Mouse (Mus musculus): Measurements from ENCODE around the gene Olfr1298.

The Olfr1298 gene

GRCm38 (mm10) chr2:111649101-111649500 lies at the start of gene Olfr1298:
Gene Olfr1298, minus strand, starts transcription at chr2:111649201.
- no peak for DNase-seq (ENCODE audit: low spot score)

- DNase-seq (ENCODE audit: low spot score): no peak
Observed at GRCm38 (mm10) chr2:111661119-111661518, 12.1 kb upstream of the Olfr1298 start, which contains the start of gene Olfr1299. Gene Olfr1299, plus strand, starts transcription at chr2:111661419.

GRCm38 (mm10) chr2:111626397-111626796 lies 22.6 kb downstream of the Olfr1298 start, which contains the start of gene Olfr1297:
Gene Olfr1297, minus strand, starts transcription at chr2:111626497.
- DNase-seq (ENCODE audit: low spot score): no peak
